Mouse (Mus musculus) liver, adult 2 months (tissue): ENCODE measurements around the gene Tmem214.

Experiments used
- CTCF ChIP-seq: fragments of 200-500 bp; IDR thresholded peaks from 2 replicates; pipeline ENCODE4 v1.5.1; 2011; ENCODE audit warnings: low read depth, low read length, control low read depth
- POLR2A ChIP-seq: fragments of 200-500 bp; IDR thresholded peaks from 2 replicates; pipeline ENCODE4 v1.6.1; 2011; ENCODE audit warnings: low read length, control low read depth; ENCODE audit not compliant: insufficient read depth; ENCODE audit errors: extremely low read depth

DNA sequence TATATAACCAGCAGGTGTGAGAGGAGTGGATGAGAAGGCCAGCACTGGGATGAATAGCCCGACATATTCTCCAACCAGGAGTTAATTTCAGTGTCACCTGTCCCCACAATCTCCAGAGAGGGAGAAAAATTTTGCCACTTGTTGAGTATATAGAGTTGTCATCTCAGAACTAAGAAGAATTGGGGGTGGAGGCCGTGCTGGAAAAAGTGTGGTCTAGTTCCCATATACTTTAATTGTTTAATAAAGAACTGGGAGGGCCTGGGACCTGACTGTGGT is 2.3 kb downstream of the Tmem214 start:
- TF ChIP-seq POLR2A (no peak), CTCF (no peak)
